Mouse (Mus musculus) embryonic facial prominence, embryonic 14.5 days (tissue): Measurements from ENCODE around the gene Xbp1. TPM values are rescaled to one million over a fixed set of nuclear protein-coding genes. Genes with fewer than 3 reads are reported as not detected.

ENCODE experiments used
- ATAC-seq: fragments of 200-750 bp; cut with Nextera tagmentation; 2 replicates; pipeline ENCODE4 v1.8.0; 2017; ENCODE audit warnings: low read depth, moderate number of reproducible peaks, moderate TSS enrichment
- DNase-seq: peaks from one replicate; pipeline ENCODE4 v3.0.0-alpha.2; 2015; ENCODE audit warnings: low spot score
- H3K27ac ChIP-seq: fragments of 300-500 bp; sonication (generic); replicated peaks from 2 replicates; pipeline ENCODE4 v1.5.1; 2014; ENCODE audit warnings: low read depth, mild to moderate bottlenecking, low read length, moderate library complexity
- H3K27me3 ChIP-seq: fragments of 300-500 bp; sonication (generic); replicated peaks from 2 replicates; pipeline ENCODE4 v1.6.1; 2014; ENCODE audit warnings: low read length; ENCODE audit not compliant: control insufficient read depth, insufficient read depth
- H3K36me3 ChIP-seq: fragments of 300-500 bp; sonication (generic); 2 replicates; pipeline ENCODE4 v1.6.1; 2014; ENCODE audit warnings: low read length, mixed read lengths; ENCODE audit not compliant: control insufficient read depth, insufficient read depth
- H3K4me1 ChIP-seq: fragments of 300-500 bp; sonication (generic); 2 replicates; pipeline ENCODE4 v1.6.1; 2014; ENCODE audit warnings: antibody characterized with exemption, low read length; ENCODE audit not compliant: control insufficient read depth, insufficient read depth
- H3K4me2 ChIP-seq: fragments of 300-500 bp; sonication (generic); 2 replicates; pipeline ENCODE4 v1.6.1; 2014; ENCODE audit warnings: low read depth, mild to moderate bottlenecking, low read length, moderate library complexity, mixed read lengths
- H3K4me3 ChIP-seq: fragments of 300-500 bp; sonication (generic); 2 replicates; pipeline ENCODE4 v1.5.1; 2014; ENCODE audit warnings: low read depth, mild to moderate bottlenecking, low read length
- H3K9ac ChIP-seq: fragments of 300-500 bp; sonication (generic); 2 replicates; pipeline ENCODE4 v1.6.1; 2014; ENCODE audit warnings: low read depth, mild to moderate bottlenecking, low read length, moderate library complexity, mixed read lengths
- H3K9me3 ChIP-seq: fragments of 300-500 bp; sonication (generic); 2 replicates; pipeline ENCODE4 v1.6.1; 2016; ENCODE audit warnings: low read length; ENCODE audit not compliant: control insufficient read depth
- WGBS: fragments of 180-500 bp; shearing (Covaris S2); extraction: QIAGEN DNeasy Blood & Tissue Kit; methylation state at CpG from one replicate; pipeline ENCODE4 v1.1.7; 2014; 5-methylcytosine and 5-hydroxymethylcytosine counted together
- polyA plus RNA-seq: library from polyadenylated mRNA; unstranded; fragments of >200 nt; fragmentation: Nextera tagmentation; extraction: Ambion mirVana; gene quantifications from 2 replicates; pipeline ENCODE4 v1.2.1, GENCODE M21; 2014

Xbp1 gene
- polyA plus RNA-seq, 1 experiment from 2014 or later, result 223 TPM

- DNase-seq, result no peak
- H3K27me3 ChIP-seq, result no peaks in the 10 kb centered on the region
- H3K9ac ChIP-seq, result no peak overlapping the region
- H3K36me3 ChIP-seq, result no peaks in the 10 kb centered on the region
- no peaks in the 10 kb centered on the region for H3K9me3 ChIP-seq
- ATAC-seq, result no peak
- no peaks in the 10 kb centered on the region for H3K4me1 ChIP-seq
- no peak overlapping the region for H3K4me2 ChIP-seq
- H3K27ac ChIP-seq, result no peak overlapping the region
- 75% methylated on average over 3 of the region's 3 CpGs for WGBS
- H3K4me3 ChIP-seq, result no peak overlapping the region
Observed at GRCm38 (mm10) chr11:5565596-5565995, 45.1 kb downstream of the Xbp1 start.

- no peak overlapping the region for H3K9ac ChIP-seq
- no peaks in the 10 kb centered on the region for H3K36me3 ChIP-seq
- no peaks in the 10 kb centered on the region for H3K9me3 ChIP-seq
- no peak for ATAC-seq
- no peak overlapping the region for H3K27ac ChIP-seq
- DNase-seq, result no peak
- H3K4me1 ChIP-seq, result no peaks in the 10 kb centered on the region
- H3K27me3 ChIP-seq, result no peaks in the 10 kb centered on the region
- no peak overlapping the region for H3K4me2 ChIP-seq
- H3K4me3 ChIP-seq, result no peak overlapping the region
- WGBS, result 65% methylated on average over 2 of the region's 2 CpGs
Observed at GRCm38 (mm10) chr11:5566506-5566905, 46.0 kb downstream of the Xbp1 start.

GRCm38 (mm10) chr11:5567654-5568053 lies 47.2 kb downstream of the Xbp1 start:
- H3K9ac ChIP-seq, result no peak overlapping the region
- WGBS, result 98% methylated on average over 6 of the region's 6 CpGs
- no peak overlapping the region for H3K4me2 ChIP-seq
- no peak for ATAC-seq
- H3K4me1 ChIP-seq, result no peaks in the 10 kb centered on the region
- no peaks in the 10 kb centered on the region for H3K36me3 ChIP-seq
- H3K27me3 ChIP-seq, result no peaks in the 10 kb centered on the region
- no peak overlapping the region for H3K4me3 ChIP-seq
- DNase-seq, result no peak
- H3K9me3 ChIP-seq, result no peaks in the 10 kb centered on the region
- no peak overlapping the region for H3K27ac ChIP-seq

- WGBS, result 89% methylated on average over 5 of the region's 5 CpGs
- Histone ChIP-seq H3K9me3 (no peaks in the 10 kb centered on the region), H3K9ac (no peak overlapping the region), H3K36me3 (no peaks in the 10 kb centered on the region), H3K4me1 (no peaks in the 10 kb centered on the region), H3K4me2 (no peak overlapping the region), H3K27me3 (no peaks in the 10 kb centered on the region), H3K4me3 (no peak overlapping the region), H3K27ac (no peak overlapping the region)
- ATAC-seq, result no peak
- no peak for DNase-seq
Observed at GRCm38 (mm10) chr11:5568082-5568481, 47.6 kb downstream of the Xbp1 start.

- Histone ChIP-seq H3K4me1 (no peaks in the 10 kb centered on the region), H3K4me2 (no peak within 1 kb of the TSS), H3K9ac (no peak within 1 kb of the TSS), H3K4me3 (no peak within 1 kb of the TSS), H3K27me3 (no peaks in the 10 kb centered on the region), H3K36me3 (no peaks in the 10 kb centered on the region), H3K9me3 (no peaks in the 10 kb centered on the region), H3K27ac (no peak within 1 kb of the TSS)
- no peak for ATAC-seq
- DNase-seq, result no peak
- 84% methylated on average over 12 of the region's 12 CpGs for WGBS
Observed at GRCm38 (mm10) chr11:5569474-5569873, 49.0 kb downstream of the Xbp1 start, which contains the start of gene Ankrd36. Gene Ankrd36, plus strand, starts transcription at chr11:5569684.

- ATAC-seq (no peak), DNase-seq (no peak)
- Histone ChIP-seq H3K9ac (no peak overlapping the region), H3K36me3 (no peaks in the 10 kb centered on the region), H3K4me3 (no peak overlapping the region), H3K27me3 (no peaks in the 10 kb centered on the region), H3K27ac (no peak overlapping the region), H3K9me3 (no peaks in the 10 kb centered on the region), H3K4me2 (no peak overlapping the region), H3K4me1 (no peaks in the 10 kb centered on the region)
- 90% methylated on average over 4 of the region's 4 CpGs for WGBS
Observed at GRCm38 (mm10) chr11:5571856-5572255, 51.4 kb downstream of the Xbp1 start.

- ATAC-seq, result no peak
- H3K27ac ChIP-seq, result no peak overlapping the region
- H3K4me3 ChIP-seq, result no peak overlapping the region
- no peaks in the 10 kb centered on the region for H3K4me1 ChIP-seq
- H3K4me2 ChIP-seq, result no peak overlapping the region
- H3K36me3 ChIP-seq, result no peaks in the 10 kb centered on the region
- no peaks in the 10 kb centered on the region for H3K27me3 ChIP-seq
- WGBS, result 69% methylated on average over 2 of the region's 2 CpGs
- H3K9me3 ChIP-seq, result no peaks in the 10 kb centered on the region
- no peak for DNase-seq
- H3K9ac ChIP-seq, result no peak overlapping the region
Observed at GRCm38 (mm10) chr11:5573821-5574220, 53.4 kb downstream of the Xbp1 start.

- ATAC-seq, result no peak
- Histone ChIP-seq H3K4me3 (no peak overlapping the region), H3K36me3 (no peaks in the 10 kb centered on the region), H3K9ac (no peak overlapping the region), H3K9me3 (no peaks in the 10 kb centered on the region), H3K4me2 (no peak overlapping the region), H3K27me3 (no peaks in the 10 kb centered on the region), H3K27ac (no peak overlapping the region), H3K4me1 (no peaks in the 10 kb centered on the region)
- WGBS, result 75% methylated on average over 6 of the region's 6 CpGs
- DNase-seq, result no peak
Observed at GRCm38 (mm10) chr11:5575046-5575445, 54.6 kb downstream of the Xbp1 start.
